Mouse (Mus musculus) lung, adult 18-20 months (tissue): ENCODE data around the gene Pam.
"Not testable (repeated sequence)": the region's sequence is repeated elsewhere in the genome, so short reads cannot be mapped to it uniquely, and the experiment has no call there.

Experiments used
- DNase-seq, 2 experiments: peaks; one replicate each; pipeline ENCODE4 v3.0.0; 2022; ENCODE audit warnings: mixed read lengths in 2 of 2

Gene Pam

DNA sequence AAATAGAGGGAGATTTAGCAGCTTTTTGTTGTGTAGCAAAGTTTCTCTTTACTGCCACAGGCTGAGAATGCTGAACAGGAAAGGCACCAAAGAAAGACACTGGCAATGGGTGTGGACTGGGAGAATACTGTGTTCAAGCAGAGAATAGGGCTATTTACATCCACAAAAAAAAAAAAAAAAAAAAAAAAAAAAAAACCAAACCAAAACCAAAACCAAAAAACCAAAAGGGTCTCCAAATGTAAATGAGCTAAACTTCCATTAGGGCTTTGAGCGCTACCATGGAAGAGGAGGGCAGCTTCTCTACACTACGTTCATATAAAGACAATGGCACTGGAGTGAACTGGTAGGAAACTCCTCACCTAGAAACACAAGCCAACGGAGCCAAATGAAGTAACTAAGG, 274.2 kb downstream of the Pam start:
- no peak for DNase-seq

DNA sequence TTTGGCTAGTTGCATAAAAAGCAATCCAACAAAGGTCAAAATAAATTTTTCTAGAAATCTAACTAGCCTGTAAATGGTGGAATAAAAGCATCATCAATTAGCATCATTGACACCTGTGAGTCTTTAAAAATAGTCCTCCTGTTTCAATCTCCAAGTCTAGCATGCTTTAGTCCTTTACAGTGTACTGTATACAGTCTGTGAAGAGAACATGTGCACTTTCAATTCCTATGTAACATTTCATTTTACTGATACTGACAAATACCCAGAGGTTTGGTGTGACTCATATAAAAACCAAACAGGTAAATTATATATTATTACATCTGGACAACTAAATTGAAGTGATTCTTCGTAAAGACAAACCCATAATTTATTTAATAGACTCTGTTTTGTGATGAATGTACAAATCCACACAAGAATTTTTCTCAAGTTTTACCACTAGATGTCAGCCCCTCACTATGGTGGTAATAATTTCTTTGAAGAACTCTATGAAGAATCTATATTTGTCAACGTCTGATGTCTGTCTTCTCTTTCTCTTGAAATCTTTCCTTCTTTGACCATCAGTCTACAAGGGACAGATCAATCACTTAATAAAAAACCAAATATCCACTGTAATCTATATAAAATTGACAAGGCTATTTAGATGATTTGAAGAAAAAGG, 286.1 kb downstream of the Pam start:
- DNase-seq, result no peak

DNA sequence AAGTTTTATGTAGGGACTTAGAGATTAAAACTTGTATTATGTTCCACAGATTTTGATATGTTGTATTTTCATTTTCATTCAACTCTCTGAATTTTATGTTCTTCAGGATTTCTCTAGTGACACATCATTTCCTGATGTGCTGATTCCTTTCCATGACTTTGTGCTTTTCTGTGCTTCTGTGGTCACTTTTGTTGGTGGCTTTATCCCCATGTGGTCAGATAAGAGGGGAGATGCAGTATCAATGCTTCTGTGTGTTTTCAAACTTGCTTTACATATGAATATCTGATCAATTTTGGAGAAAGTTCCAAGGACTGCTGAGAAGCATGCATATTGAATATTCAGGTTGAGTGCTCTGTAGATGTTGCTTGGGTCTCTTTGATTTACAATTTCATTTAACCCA, 290.9 kb downstream of the Pam start:
- DNase-seq, result no peak

DNA sequence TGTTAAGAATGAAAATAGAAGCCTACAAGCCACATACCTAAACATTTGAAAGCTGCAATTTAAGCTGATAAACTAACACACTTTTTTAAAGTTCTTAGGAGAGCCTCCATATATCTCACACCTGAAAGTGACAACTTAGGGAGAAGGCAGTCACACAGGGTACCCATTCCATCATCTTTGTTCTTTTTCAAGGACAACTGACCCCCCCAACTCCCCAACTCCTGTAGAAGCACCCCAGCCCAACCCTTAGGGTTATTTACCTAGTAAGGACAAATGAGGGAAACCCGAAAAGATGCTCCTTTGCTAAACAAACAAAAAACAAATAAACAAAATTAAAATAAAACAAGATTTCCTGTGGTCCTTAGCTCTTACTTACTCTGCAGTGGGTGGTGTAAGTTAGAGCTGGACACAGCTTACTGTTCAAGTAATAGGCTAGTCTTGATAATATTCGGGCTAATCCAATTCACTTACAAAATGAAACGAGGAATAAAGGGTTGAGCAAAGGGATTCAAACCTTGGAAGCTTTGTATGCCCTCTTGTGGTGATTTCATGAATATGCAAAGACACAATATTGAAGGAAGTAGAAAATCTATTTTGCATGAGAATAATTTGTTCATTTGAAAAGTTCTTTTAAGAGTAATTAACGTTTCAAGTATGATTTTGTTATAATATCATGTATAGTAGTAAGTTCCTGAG, 293.1 kb downstream of the Pam start:
- no peak for DNase-seq

DNA sequence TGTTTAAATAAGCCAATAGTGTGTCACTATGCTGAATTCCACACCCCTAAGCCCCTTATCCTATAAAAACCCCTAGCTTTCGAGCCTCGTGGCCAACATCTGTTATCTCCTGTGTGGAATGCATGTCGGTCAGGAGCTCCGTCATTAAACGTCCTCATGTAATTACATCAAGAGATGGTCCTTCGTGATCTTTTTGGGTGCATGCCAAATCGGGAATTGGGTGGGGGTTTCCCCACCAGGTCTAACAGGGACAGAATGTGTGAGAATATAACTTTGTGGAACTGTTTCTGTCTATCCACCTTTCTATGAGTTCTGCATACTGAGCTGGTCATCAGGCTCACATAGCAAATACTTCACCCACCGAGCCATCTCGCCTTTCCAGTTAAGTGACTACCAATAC, 299.5 kb downstream of the Pam start:
- no peak for DNase-seq

DNA sequence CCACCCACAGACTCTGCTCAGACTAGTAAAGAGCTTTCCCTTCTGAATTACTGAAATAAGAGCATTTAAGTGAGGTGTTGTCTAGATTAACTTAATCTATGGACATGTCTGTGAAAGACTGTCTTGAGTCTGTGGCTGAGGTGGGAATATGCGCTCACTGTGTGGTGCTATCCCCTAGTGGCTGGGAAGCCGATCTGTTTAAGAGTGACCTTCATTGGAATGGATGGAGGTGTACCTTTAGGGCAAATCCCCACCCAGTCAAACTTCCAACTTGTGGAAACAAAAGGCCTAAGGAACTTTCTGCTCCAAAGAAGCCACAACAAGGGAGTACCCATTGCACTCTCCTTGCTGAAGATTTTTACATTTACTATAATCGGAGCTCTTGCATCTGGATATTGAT, 301.3 kb downstream of the Pam start:
- DNase-seq, result no peak

DNA sequence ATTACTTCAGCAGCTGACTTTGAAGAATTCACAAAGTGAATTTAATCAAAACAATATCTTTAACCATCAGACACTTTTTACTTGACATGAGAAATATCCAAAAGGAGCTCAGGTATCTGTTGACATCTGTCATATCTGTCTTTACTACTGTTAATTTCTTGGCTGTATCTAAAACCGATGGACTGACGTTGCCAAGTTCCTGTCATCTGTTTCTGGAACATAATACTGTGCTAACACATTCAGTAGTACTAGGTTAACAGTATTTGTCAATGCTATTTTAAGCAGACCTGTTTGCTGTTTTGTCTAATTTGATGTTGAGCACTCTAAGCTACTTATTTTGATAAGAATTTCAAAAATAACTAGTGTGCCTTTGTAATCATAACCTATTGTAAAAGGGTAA, 307.0 kb downstream of the Pam start:
- DNase-seq, result no peak

DNA sequence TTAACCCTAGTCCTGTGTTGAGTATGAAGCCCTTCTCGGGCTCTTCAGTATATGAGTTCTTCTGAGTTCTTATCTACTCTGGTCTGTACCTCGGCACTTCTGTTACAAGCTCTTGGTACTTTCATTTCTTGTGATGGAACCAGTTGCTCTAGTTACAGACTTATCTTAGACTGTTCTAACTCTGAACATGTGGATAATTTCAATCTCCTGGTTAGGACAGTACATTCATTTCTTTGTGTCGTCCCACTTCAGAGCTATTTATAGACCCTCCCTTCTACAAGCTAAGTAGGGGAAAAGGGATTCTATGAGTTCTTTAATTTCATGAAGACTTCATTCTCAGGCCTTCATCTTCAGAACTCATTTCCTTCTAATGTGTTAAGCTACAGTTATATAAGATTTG, 307.8 kb downstream of the Pam start:
- no peak for DNase-seq

DNA sequence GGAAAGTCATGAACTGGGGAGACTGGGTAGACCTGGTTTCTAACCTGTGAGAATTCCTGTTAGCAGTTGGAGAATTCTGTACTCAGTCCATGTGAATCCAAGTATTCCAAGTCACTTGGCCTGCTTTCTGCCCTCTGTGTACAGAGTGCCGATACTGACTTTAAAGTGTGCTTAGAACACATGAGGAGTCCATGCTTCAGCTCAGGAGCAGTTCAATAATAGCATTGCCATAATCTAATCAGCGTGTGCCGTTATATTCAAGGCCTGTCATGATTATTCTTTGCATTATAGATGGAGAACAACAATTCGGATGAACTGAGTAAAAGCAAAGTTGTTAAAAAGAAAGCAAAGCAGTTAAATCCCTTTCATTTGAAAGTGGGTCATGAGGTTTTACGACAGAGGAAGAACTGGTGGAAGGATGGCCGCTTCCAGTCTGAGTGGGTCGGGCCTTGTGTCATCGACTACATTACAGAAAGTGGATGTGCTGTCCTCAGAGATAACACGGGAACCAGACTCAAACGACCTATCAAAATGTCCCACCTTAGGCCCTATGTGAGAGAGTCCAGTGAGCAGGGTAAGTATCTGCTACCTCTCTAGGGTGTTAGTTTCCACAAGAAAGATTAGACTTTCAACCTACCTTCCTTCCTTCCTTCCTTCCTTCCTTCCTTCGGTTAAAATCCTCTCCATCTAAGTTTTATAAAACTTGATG, 309.6 kb downstream of the Pam start:
- no peak for DNase-seq

DNA sequence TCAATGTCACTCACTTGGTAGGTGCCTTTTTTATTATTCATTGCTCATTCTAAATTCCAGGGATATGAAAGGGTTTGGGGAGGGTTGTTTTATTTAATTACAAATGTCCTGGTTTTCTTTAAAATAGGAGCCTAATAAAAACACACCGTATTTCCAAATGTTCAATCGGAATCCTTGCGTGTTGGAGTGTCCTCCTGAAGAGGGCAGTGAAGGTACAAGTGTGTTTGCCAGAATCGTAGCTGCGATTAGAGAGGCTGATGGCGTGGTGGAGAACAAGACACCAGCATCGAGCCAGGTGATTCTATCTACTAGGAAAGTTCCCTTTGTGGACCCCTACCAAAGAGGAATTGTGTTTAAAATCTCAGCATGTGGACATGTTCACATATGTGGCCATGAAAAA, 310.5 kb downstream of the Pam start:
- no peak for DNase-seq

DNA sequence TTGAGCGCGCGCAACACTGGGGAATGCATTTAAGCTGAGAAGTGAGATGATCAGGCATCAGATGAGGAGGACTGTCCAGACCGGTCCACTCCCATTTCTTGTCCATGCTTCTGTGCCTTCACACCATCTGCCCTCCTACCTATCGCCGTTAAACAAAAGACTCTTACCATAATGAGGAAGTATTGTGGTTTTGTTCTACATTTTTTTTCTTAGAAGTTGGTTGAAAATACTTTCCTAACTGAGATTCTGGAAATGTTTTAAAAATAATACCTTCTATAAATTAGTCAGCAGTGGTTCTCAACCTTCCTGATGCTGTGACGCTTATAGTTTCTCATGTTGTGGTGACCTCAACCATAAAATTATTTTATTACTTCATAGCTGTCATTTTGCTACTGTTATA, 313.8 kb downstream of the Pam start:
- no peak for DNase-seq

DNA sequence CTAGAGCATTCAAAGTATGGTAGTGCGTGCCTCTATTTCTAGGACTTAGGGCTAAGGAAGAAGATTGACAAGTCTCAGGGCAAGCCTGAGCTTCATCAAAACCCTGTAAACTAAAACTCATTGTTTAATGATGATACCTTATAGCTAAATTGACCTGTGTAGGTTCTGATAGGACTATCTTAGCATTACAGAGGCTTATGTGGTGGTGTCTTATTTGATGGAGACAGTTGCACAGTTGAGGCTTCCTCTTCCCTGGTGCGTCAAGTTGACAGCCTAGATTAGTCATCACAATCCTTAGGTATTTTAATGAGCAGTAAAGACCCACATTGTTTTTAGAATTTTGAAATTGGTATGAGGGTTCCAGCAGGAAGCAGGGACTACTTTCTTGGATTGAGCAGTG, 321.5 kb downstream of the Pam start:
- DNase-seq, result no peak

DNA sequence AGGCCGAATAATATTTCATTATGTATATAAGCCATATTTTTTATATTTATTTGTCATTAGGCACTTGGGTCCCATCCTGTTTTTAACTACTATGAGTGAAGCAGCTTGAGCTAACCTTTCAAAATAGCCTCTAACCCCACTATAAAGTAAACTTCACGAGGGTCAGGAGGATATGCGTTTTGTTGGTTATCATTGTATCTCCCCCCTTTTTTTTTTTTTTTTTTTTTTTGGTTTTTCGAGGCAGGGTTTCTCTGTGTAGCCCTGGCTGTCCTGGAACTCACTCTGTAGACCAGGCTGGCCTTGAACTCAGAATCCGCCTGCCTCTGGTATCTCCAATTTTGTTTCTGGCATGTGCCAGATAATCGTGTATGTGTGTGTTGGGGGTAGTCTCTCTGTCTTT, 322.1 kb downstream of the Pam start:
- no peak for DNase-seq

DNA sequence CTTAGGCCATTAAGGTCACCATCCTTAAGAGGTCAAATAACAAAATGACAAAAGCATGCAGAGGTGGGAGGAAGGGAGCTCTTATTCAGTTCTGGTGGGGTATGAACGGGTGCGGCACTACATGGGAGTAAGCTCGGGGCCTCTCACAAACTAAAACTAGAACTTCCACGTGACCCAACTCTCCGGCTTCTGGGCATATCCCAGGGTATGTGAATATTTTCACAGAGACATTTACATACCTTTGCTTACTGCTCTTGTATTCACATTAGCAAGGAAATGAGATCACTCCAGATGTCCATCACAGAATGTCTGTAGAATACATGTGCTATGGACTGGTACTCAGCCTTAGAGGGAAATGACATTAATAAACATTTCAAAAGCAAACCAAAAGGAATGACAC, 323.7 kb downstream of the Pam start:
- DNase-seq, result no peak

DNA sequence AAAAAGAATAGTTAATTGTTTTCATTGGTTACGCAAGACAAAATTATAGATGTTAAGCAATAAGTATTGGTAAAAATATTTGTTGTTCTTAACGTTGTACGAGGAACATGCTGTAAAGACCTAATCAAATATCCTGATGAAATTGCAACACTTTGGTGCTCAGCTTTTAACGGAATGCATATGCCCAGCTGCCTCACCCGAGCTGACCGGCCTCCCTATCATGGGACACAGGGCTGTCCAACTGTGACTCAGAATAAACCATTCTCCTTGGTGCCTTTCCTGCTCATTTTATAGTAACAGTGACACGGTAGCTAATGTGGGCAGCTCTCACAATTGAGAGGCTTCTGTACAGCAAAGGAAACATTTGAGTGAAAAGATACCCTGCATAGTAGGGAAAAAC, 324.3 kb downstream of the Pam start:
- peak; percentile 10 to 13 for DNase-seq

DNA sequence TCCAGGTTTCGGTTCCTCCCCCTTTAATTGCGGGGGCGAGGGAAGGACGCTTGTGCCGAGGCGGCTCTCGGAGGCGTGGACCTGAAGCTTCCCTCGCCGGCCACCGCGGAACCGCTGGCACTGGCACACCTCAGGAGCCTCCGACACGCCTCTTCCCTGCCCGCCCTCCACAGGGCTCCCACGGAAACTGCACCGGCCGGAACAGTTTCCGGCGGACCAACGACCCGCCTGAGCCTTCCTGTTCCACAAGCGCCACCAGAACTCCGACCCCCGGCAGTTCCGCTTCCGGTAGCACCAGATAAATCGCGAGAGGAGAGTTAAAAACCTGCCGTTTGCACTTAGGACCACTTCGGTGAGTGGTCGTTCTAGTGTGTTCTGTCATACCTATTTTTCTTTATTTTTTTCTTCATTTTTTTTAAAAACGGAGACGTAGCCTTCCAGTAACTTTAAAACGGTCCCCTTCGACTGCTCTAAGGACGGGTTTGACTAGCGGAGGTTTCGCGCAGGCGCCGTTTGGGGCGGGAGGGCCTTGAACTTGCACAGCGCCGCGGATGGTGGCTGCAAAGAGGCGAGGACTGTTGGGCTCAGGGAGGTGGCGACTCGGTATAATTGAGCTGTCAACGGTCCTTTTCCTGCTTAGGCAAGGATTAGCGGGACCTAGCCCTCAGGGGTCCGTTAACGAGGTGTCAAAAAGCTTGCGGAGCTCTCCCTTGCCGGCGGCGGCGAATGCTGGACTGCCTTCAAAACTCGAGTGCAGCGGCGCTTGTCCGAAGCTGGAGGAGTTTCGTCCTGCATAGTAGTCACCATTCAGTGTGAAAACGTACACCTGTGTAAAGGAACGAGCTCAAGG, 325.3 kb downstream of the Pam start, which contains the start of the genes Gin1 and Ppip5k2:
TSS of gene Gin1 (plus strand) at position 269 of the 850 bp plus-strand sequence.
TSS of gene Ppip5k2 (minus strand) at position 508 of the 850 bp plus-strand sequence.
- DNase-seq, result peak; percentile 95 to 96

DNA sequence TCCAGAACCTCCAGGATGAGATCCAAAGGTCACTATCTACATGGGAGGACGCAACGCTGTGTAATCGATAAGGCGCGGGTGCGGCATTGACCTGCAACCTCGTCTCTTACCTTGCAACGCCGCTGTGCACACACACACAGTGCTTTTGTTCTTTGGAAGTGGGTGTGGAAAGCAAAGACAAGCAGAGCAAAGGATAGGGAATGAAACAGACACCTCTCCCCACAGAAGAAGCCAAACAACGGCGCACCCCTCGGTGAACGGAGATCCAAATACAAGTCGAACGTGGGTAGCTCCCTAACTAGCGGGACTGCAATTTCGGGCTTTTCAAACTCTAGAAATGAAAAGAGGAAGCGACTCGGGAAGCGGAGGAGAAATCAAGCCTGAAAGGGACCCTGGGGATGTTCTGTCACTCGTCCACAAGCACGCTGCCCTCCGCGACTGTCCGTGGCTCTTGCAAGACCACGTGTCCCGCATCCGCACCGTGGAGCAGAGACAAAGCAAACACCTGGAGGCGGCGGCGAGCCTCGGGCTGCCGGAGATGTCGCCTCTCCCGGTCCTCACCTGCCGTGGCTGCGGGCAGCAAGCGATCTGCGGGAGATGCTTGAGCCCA, 326.0 kb downstream of the Pam start:
- peak; percentile 10 to 14 for DNase-seq

DNA sequence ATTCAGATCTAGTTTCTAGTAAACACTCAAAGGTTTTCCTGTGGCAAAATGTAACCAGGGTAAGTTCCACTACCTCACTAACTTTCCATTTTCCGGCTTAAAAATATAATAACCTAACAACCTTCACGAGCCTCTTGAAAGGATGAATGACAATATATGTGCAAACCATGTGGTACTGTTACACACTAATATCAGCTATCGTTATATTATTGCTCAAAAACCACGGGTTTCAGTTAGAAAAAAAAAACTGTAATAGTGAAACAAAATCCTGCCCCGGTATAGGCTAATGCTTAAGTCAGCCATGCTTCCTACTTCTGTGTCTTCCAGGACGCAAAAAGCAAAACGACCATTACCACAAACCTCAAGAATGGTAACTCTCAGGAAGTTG, 326.5 kb downstream of the Pam start:
- no peak for DNase-seq

DNA sequence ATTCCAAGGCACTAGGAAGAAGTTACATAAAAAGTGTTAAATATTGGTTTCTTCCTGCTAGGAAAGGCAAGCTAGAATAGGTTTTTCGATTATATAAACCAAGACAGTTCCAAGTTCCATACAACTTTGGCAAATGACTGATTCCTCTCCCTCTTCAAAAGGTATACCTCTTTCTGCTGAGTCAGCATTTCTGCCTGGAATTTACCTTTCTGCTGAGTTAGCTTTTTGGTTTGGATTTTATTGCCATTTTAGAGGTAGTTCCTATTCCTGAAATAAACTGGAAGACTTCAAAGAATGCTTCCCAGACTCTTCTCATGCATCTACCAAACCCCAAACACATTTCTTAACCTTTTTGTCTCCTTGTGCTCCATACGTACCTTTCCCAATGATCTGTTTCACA, 327.4 kb downstream of the Pam start:
- no peak for DNase-seq

DNA sequence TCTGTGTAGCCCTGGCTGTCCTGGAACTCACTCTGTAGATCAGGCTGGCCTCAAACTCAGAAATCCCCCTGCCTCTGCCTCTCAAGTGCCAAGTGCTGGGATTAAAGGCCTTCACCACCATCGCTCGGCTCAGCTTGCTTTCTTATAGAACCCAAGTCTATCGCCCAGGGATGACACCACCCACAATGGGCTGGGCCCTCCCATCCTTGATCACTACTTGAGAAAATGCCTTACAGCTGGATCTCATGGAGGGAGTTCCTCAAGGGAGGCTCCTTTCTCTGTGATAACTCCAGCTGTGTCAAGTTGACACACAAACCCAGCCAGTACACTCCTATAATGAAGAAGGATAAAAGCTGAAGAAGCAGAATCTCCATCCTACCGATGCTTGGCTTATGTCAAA, 329.7 kb downstream of the Pam start:
- not testable (repeated sequence) for DNase-seq

DNA sequence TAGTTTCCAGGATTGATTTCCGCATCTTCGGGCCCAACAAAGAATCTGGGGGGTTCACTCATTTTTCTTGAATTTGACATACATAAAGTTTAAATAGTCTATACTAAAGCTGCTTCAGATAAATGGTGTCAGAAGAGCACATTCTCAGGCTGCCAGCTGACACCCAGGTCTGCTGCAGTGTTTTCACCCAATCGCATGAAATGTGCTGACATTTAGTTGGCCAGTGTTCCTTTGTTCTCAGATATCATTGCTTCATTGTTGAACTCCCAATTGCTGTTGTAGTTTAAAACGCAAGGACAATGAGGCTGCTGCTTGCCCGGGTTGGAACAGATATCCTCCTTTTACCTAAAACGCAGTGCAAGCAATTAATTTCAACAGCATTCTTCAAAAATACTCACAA, 334.0 kb downstream of the Pam start:
- DNase-seq, result no peak

DNA sequence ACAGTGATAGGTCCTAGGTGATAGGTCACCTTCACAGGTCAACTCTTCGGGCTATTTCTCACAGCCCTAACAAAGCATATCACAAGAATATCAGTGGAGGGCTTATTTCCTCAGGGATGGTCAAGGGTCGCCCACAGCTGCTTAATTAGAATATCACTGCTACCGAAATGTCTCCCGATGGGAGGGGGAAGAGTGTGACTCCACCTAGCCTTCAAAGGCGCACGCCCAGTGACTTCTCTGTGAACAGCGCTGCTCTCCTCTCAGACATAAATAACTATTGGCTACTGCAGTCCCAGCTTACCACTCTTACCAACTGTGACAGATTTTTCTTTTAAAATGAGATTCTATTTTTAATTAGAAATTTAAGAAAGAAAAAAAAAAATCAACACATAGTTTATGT, 334.8 kb downstream of the Pam start:
- no peak for DNase-seq

DNA sequence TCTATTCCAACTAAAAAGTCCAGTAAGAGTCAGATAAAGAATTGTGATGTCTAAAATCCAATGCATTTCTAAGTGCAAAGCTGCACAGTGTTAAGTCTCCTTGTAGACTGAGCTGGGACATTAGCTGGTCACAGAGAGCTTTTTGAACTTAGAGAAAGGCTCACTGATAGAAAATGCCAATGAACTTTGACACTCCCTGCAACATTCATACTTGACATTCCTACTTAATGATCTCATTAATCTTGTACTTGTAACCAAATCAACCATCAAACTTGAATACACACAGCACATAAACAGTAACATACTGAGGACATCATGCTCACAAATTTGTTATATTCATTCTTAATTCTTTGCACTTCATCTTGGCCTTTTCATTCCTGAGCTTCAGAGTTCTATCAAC, 335.6 kb downstream of the Pam start:
- no peak for DNase-seq
